Mouse (Mus musculus): ENCODE measurements around the gene Scube1. TPM values are rescaled to one million over a fixed set of nuclear protein-coding genes. Genes with fewer than 3 reads are reported as not detected.

The Scube1 gene
- 2.5 and 2.7 TPM in 2 replicates for polyA plus RNA-seq (2015; fragmentation: Nextera tagmentation; extraction: Ambion mirVana)

- H3K4me2 ChIP-seq (replicated peaks; ENCODE audit: low read depth), result peak within 1 kb of the TSS; percentile 98
- no peaks in the 10 kb centered on the region for H3K4me1 ChIP-seq (replicated peaks; ENCODE audit: control insufficient read depth, insufficient read depth, low read length)
- H3K9me3 ChIP-seq (ENCODE audit: control insufficient read depth), result no peaks in the 10 kb centered on the region
- TF ChIP-seq CTCF (IDR thresholded peaks at IDR 0.05; ENCODE audit: low read depth), result peak; percentile 30
- H3K27me3 ChIP-seq (replicated peaks; ENCODE audit: control insufficient read depth, insufficient read depth, low read length), result peaks cover 54% of the 10 kb centered on the region
- ATAC-seq, result peak; percentile 86
- WGBS, result under 1% methylated on average over 47 of the region's 51 CpGs
- H3K27ac ChIP-seq (ENCODE audit: low read depth, low read length), result no peak within 1 kb of the TSS
- peak within 1 kb of the TSS; percentile 53 for H3K4me3 ChIP-seq (ENCODE audit: low read depth, low read length)
- H3K36me3 ChIP-seq (ENCODE audit: control insufficient read depth, insufficient read depth), result no peaks in the 10 kb centered on the region
- H3K9ac ChIP-seq (ENCODE audit: low read depth, low read length), result peak within 1 kb of the TSS; percentile 38; the same call in 1 of the 2 replicates
Measured at GRCm38 (mm10) chr15:83724886-83725269, at the start of gene Scube1. Gene Scube1 (minus strand): TSS chr15:83725021.

GRCm38 (mm10) chr15:83772953-83773352 lies 48.1 kb upstream of the Scube1 start:
- Histone ChIP-seq H3K4me3 (ENCODE audit: low read depth, low read length) (no peak overlapping the region), H3K27ac (ENCODE audit: low read depth, low read length) (no peak overlapping the region), H3K4me2 (replicated peaks; ENCODE audit: low read depth) (no peak overlapping the region), H3K4me1 (replicated peaks; ENCODE audit: control insufficient read depth, insufficient read depth, low read length) (no peaks in the 10 kb centered on the region), H3K36me3 (ENCODE audit: control insufficient read depth, insufficient read depth) (no peaks in the 10 kb centered on the region), H3K9ac (ENCODE audit: low read depth, low read length) (no peak overlapping the region), H3K27me3 (replicated peaks; ENCODE audit: control insufficient read depth, insufficient read depth, low read length) (no peaks in the 10 kb centered on the region), H3K9me3 (ENCODE audit: control insufficient read depth) (no peaks in the 10 kb centered on the region)
- WGBS, result 90% methylated on average over 4 of the region's 4 CpGs
- no peak for TF ChIP-seq CTCF (IDR thresholded peaks at IDR 0.05; ENCODE audit: low read depth)
- no peak for ATAC-seq

DNA sequence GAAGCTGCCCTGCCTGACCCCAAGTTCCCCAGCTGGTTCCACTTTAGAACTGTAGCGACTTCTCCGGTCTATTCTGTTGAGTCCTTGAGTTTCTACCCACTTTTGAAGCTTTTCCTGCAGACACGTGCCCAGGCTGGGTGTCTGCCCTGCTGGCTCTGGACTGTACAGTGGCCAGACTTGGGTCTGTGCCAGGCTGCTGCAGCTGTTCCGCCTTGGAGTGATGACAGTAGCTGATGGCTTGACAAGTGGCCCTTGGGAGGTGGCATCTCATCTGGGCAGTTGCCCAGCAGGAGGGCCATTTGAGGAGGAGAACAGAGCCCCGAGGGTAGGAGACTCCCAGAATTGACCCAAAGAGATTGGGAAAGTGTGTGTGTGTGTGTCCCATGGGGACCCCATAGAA lies 47.6 kb upstream of the Scube1 start:
- Histone ChIP-seq H3K4me2 (replicated peaks; ENCODE audit: low read depth) (no peak overlapping the region), H3K9me3 (ENCODE audit: control insufficient read depth) (no peaks in the 10 kb centered on the region), H3K27me3 (replicated peaks; ENCODE audit: control insufficient read depth, insufficient read depth, low read length) (no peaks in the 10 kb centered on the region), H3K4me1 (replicated peaks; ENCODE audit: control insufficient read depth, insufficient read depth, low read length) (no peaks in the 10 kb centered on the region), H3K9ac (ENCODE audit: low read depth, low read length) (no peak overlapping the region), H3K4me3 (ENCODE audit: low read depth, low read length) (no peak overlapping the region), H3K36me3 (ENCODE audit: control insufficient read depth, insufficient read depth) (no peaks in the 10 kb centered on the region), H3K27ac (ENCODE audit: low read depth, low read length) (no peak overlapping the region)
- 63% methylated on average over 5 of the region's 5 CpGs for WGBS
- TF ChIP-seq CTCF (IDR thresholded peaks at IDR 0.05; ENCODE audit: low read depth), result no peak
- ATAC-seq, result no peak

DNA sequence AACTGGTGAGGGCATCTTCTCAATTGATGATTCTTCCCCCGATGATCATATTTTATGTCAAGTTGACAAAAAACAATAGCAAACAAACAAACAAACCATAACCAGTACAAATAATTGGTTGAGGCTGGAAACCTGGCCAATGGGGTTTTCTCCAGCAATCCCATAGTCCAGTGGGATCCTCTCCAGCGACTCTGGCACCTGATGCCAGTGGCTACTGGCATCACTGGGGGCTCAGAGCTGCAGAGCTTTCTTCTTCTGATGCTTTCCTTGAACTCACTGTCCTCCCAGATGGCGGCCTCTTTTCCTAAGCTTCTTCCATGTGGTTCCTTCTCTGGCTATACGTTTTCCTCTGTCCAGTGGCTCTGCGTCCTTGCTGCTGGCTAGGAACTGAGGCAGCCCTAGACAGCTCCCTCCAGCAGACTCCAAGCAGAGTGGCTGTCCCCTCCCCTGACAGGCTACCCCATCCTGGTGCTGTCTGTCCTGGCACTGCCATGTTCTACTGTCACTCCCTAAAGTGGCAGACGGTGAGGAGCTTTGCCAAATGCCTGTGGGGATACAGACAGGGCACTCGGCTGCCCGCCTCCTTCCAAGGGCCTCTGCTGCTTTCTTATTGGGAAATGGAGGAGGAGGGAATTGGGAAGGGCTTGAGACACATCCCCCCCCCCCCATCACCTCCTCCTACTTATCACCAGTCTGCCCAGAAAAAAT lies 46.7 kb upstream of the Scube1 start:
- Histone ChIP-seq H3K4me3 (ENCODE audit: low read depth, low read length) (no peak overlapping the region), H3K9ac (ENCODE audit: low read depth, low read length) (no peak overlapping the region), H3K9me3 (ENCODE audit: control insufficient read depth) (no peaks in the 10 kb centered on the region), H3K4me1 (replicated peaks; ENCODE audit: control insufficient read depth, insufficient read depth, low read length) (no peaks in the 10 kb centered on the region), H3K4me2 (replicated peaks; ENCODE audit: low read depth) (no peak overlapping the region), H3K36me3 (ENCODE audit: control insufficient read depth, insufficient read depth) (no peaks in the 10 kb centered on the region), H3K27ac (ENCODE audit: low read depth, low read length) (no peak overlapping the region), H3K27me3 (replicated peaks; ENCODE audit: control insufficient read depth, insufficient read depth, low read length) (no peaks in the 10 kb centered on the region)
- ATAC-seq, result no peak
- TF ChIP-seq CTCF (IDR thresholded peaks at IDR 0.05; ENCODE audit: low read depth), result no peak
- 76% methylated on average over 8 of the region's 8 CpGs for WGBS

DNA sequence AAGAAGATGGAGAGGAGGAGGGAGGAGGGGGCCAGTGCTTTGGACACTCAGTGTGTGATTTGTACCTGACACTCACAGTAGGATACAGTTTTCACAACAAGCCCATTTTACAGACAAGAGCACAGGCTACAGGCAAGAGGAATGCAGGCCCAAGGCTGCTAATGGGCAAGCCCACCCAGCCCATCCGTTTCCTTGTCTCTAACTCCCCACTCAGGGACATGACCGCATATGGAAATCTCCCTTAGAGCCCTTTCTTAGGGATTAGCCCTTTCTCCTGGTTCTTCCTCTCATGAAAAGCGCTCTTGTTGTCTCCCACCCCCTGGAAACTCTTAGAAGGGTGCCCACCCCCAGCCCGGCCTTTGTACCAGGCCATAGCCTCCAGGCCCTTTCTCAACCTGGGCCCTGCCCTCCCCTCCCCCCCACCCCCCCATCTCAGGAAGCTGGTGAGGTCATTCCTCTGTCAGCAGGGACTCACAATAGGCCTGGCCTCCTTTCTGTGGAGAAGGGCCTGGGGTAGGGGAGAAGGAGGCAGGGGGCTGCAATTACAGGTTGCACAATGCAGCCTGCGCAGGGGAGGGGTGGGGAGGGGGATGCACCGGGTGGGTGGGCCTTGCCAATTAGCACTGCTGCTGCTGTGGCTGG lies 40.7 kb upstream of the Scube1 start:
- ATAC-seq, result no peak
- no peak overlapping the region for H3K9ac ChIP-seq (ENCODE audit: low read depth, low read length)
- H3K27ac ChIP-seq (ENCODE audit: low read depth, low read length), result no peak overlapping the region
- no peak overlapping the region for H3K4me2 ChIP-seq (replicated peaks; ENCODE audit: low read depth)
- no peaks in the 10 kb centered on the region for H3K27me3 ChIP-seq (replicated peaks; ENCODE audit: control insufficient read depth, insufficient read depth, low read length)
- H3K4me1 ChIP-seq (replicated peaks; ENCODE audit: control insufficient read depth, insufficient read depth, low read length), result no peaks in the 10 kb centered on the region
- H3K36me3 ChIP-seq (ENCODE audit: control insufficient read depth, insufficient read depth), result no peaks in the 10 kb centered on the region
- 40% methylated on average over 5 of the region's 6 CpGs for WGBS
- TF ChIP-seq CTCF (IDR thresholded peaks at IDR 0.05; ENCODE audit: low read depth), result no peak
- no peak overlapping the region for H3K4me3 ChIP-seq (ENCODE audit: low read depth, low read length)
- H3K9me3 ChIP-seq (ENCODE audit: control insufficient read depth), result no peaks in the 10 kb centered on the region

DNA sequence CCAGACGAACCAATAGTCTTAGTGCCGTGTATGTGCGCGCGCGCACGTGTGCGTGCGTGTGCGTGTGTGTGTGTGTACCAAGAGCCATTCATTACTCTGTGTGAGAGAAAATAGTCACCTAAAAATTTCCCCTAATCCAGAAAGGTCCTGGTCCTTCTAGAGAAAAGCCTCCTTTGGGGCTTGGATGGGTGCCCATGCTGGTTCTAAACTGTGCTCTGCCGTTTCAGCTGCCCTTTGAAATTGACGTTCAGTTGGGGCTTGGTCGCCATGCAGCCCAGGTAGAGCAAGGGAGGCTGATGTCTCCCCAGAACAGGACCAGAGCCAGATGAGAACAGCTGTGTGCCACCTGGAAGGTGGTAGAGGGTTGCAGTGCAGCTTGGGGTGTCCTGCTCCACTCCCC lies 36.7 kb upstream of the Scube1 start:
- Histone ChIP-seq H3K27me3 (replicated peaks; ENCODE audit: control insufficient read depth, insufficient read depth, low read length) (0 out of 2 replicates have a peak, but pooled peaks cover 2% of the 10 kb centered on the region), H3K4me2 (replicated peaks; ENCODE audit: low read depth) (no peak overlapping the region), H3K9me3 (ENCODE audit: control insufficient read depth) (no peaks in the 10 kb centered on the region), H3K27ac (ENCODE audit: low read depth, low read length) (no peak overlapping the region), H3K9ac (ENCODE audit: low read depth, low read length) (no peak overlapping the region), H3K4me3 (ENCODE audit: low read depth, low read length) (no peak overlapping the region), H3K36me3 (ENCODE audit: control insufficient read depth, insufficient read depth) (no peaks in the 10 kb centered on the region), H3K4me1 (replicated peaks; ENCODE audit: control insufficient read depth, insufficient read depth, low read length) (no peaks in the 10 kb centered on the region)
- ATAC-seq, result no peak
- TF ChIP-seq CTCF (IDR thresholded peaks at IDR 0.05; ENCODE audit: low read depth), result no peak
- WGBS, result 84% methylated on average over 13 of the region's 13 CpGs
